Mouse (Mus musculus) midbrain, embryonic 16.5 days (tissue): ENCODE measurements at regions not wholly inside any gene's neighbourhood (a gene's known extent, or its start where the extent isn't known, plus 50 kb on each side); places are given as distances from the start of the nearest gene placed in this dataset.

Source experiments
- ATAC-seq: fragments of 200-750 bp; cut with Nextera tagmentation; 2 replicates; pipeline ENCODE4 v1.8.0; 2017; ENCODE audit warnings: moderate TSS enrichment
- H3K27ac ChIP-seq: fragments of 300-500 bp; sonication (generic); 2 replicates; pipeline ENCODE4 v1.5.1; 2014; ENCODE audit warnings: mild to moderate bottlenecking, low read length, mixed read lengths
- H3K27me3 ChIP-seq: fragments of 300-500 bp; sonication (generic); 2 replicates; pipeline ENCODE4 v1.6.1; 2014; ENCODE audit warnings: low read depth, low read length, mixed read lengths; ENCODE audit not compliant: control insufficient read depth, insufficient read depth
- H3K36me3 ChIP-seq: fragments of 300-500 bp; sonication (generic); 2 replicates; pipeline ENCODE4 v1.6.1; 2014; ENCODE audit warnings: mild to moderate bottlenecking, low read length, moderate library complexity, mixed read lengths; ENCODE audit not compliant: control insufficient read depth, insufficient read depth
- H3K4me1 ChIP-seq: fragments of 300-500 bp; sonication (generic); 2 replicates; pipeline ENCODE4 v1.6.1; 2014; ENCODE audit warnings: mild to moderate bottlenecking, low read length, mixed read lengths; ENCODE audit not compliant: control insufficient read depth, insufficient read depth
- H3K4me2 ChIP-seq: fragments of 300-500 bp; sonication (generic); 2 replicates; pipeline ENCODE4 v1.6.1; 2014; ENCODE audit warnings: mild to moderate bottlenecking, low read length, mixed read lengths
- H3K4me3 ChIP-seq: fragments of 300-500 bp; sonication (generic); 2 replicates; pipeline ENCODE4 v1.5.1; 2014; ENCODE audit warnings: low read depth, mild to moderate bottlenecking, low read length, moderate library complexity, mixed read lengths
- H3K9ac ChIP-seq: fragments of 300-500 bp; sonication (generic); 2 replicates; pipeline ENCODE4 v1.6.1; 2014; ENCODE audit warnings: low read depth, low read length, mixed read lengths
- H3K9me3 ChIP-seq: fragments of 300-500 bp; sonication (generic); replicated peaks from 2 replicates; pipeline ENCODE4 v1.6.1; 2014; ENCODE audit warnings: mild to moderate bottlenecking, low read length, mixed read lengths; ENCODE audit not compliant: control insufficient read depth, poor library complexity, severe bottlenecking
- WGBS: fragments of 180-500 bp; shearing (Covaris S2); extraction: QIAGEN DNeasy Blood & Tissue Kit; methylation state at CpG from one replicate; pipeline ENCODE4 v1.1.7; 2014; 5-methylcytosine and 5-hydroxymethylcytosine counted together

GRCm38 (mm10) chr4:70160525-70161224 lies 249.6 kb downstream of the Cdk5rap2 start:
- Histone ChIP-seq H3K4me3 (no peak overlapping the region), H3K4me1 (no peaks in the 10 kb centered on the region), H3K27ac (no peak overlapping the region), H3K4me2 (no peak overlapping the region), H3K27me3 (no peaks in the 10 kb centered on the region), H3K36me3 (no peaks in the 10 kb centered on the region), H3K9ac (no peak overlapping the region), H3K9me3 (no peaks in the 10 kb centered on the region)
- no peak for ATAC-seq
- WGBS, result 76% methylated on average over 1 of the region's 1 CpGs

DNA sequence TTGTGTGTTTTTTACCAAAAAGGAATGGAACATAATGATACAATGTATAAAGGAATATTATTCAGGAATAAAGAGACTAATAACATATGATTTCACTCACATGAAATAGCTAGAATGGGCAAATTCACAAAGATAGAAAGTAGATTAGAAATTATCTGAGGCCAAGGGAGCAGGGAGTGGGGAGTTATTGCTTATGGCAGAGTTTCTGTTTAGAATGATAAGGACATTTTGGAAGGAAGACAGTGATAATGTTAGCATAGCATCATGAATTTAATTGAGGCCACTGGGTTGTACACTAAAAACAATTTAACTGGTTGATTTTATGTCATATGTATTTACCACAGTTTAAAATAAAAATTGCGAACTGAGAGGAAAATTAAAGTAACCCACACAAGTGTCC lies 250.2 kb downstream of the Cdk5rap2 start:
- Histone ChIP-seq H3K4me1 (no peaks in the 10 kb centered on the region), H3K4me2 (no peak overlapping the region), H3K27ac (no peak overlapping the region), H3K27me3 (no peaks in the 10 kb centered on the region), H3K9me3 (no peaks in the 10 kb centered on the region), H3K9ac (no peak overlapping the region), H3K36me3 (no peaks in the 10 kb centered on the region), H3K4me3 (no peak overlapping the region)
- 91% methylated on average over 1 of the region's 1 CpGs for WGBS
- no peak for ATAC-seq

DNA sequence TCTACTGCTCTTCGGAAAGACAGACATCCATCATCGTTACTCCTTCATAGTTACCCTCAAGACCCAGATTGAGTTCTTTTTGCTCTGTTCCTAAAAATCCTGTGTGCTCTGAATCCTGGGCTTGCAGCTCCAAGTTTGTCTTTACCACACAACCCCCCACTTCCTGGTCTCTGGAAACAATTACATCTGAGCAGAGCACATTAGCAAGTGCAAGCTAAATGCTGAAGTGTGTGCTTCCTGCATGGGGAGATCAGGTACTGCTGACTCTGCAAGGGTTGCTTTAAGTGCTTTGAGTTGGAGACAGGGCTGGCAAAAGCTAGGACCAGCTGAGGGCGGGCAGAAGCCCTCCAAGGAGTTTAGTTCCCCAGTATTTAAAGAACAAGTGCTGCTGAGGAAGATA lies 257.1 kb downstream of the Cdk5rap2 start:
- H3K36me3 ChIP-seq, result no peaks in the 10 kb centered on the region
- WGBS, result 77% methylated on average over 3 of the region's 3 CpGs
- no peak overlapping the region for H3K9ac ChIP-seq
- no peak overlapping the region for H3K27ac ChIP-seq
- no peaks in the 10 kb centered on the region for H3K4me1 ChIP-seq
- H3K9me3 ChIP-seq, result no peaks in the 10 kb centered on the region
- H3K27me3 ChIP-seq, result no peaks in the 10 kb centered on the region
- ATAC-seq, result no peak
- H3K4me3 ChIP-seq, result no peak overlapping the region
- H3K4me2 ChIP-seq, result no peak overlapping the region

GRCm38 (mm10) chr4:70109011-70109410 lies 301.2 kb downstream of the Cdk5rap2 start:
- Histone ChIP-seq H3K9ac (no peak overlapping the region), H3K36me3 (no peaks in the 10 kb centered on the region), H3K27ac (no peak overlapping the region), H3K4me1 (no peaks in the 10 kb centered on the region), H3K27me3 (no peaks in the 10 kb centered on the region), H3K9me3 (no peaks in the 10 kb centered on the region), H3K4me2 (no peak overlapping the region), H3K4me3 (no peak overlapping the region)
- no peak for ATAC-seq

DNA sequence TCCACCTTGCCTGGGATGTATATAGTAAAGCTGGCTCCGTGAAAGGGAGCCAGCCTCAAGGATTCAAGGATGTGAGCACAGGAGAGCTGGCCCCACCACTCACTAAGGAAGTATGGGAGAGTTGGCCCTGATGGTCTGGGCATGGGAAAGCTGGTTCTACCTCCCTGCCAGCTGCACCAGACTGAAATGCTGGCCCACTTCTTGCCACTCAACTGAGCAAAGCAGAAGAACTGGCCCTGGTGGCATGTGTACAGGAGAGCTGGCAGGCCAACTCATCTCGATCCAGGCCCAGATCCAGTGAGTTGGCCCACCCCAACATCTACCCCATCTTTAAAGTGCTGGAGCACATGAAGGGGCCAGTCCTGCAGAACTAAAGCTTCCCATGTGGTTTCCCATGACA lies 304.5 kb downstream of the Cdk5rap2 start:
- no peak overlapping the region for H3K4me2 ChIP-seq
- no peak overlapping the region for H3K9ac ChIP-seq
- WGBS, result 92% methylated on average over 2 of the region's 2 CpGs
- H3K27me3 ChIP-seq, result no peaks in the 10 kb centered on the region
- ATAC-seq, result no peak
- H3K27ac ChIP-seq, result no peak overlapping the region
- H3K4me3 ChIP-seq, result no peak overlapping the region
- H3K4me1 ChIP-seq, result no peaks in the 10 kb centered on the region
- H3K36me3 ChIP-seq, result no peaks in the 10 kb centered on the region
- H3K9me3 ChIP-seq, result no peaks in the 10 kb centered on the region

DNA sequence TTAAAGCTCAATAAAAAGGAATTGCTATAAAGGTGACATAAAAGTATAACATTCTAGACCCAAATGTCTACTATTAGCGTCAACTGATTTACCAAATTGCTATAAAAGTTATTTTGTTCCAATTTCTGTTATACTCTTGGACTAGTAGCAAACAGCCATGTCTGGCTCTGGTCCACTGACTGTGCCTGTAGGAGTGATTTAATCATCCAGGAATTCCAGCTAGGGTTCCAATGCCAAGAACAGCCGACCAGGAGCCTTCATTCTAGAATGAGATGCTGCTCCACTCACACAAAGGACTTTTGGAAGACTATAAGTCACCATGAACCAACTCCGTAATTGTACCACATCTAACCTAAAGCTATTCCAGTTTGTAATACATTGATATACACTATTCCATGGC lies 312.9 kb downstream of the Cdk5rap2 start:
- no peak for ATAC-seq
- Histone ChIP-seq H3K4me3 (no peak overlapping the region), H3K9ac (no peak overlapping the region), H3K27me3 (no peaks in the 10 kb centered on the region), H3K9me3 (no peaks in the 10 kb centered on the region), H3K36me3 (no peaks in the 10 kb centered on the region), H3K27ac (no peak overlapping the region), H3K4me2 (no peak overlapping the region), H3K4me1 (no peaks in the 10 kb centered on the region)
- WGBS, result 87% methylated on average over 3 of the region's 3 CpGs

DNA sequence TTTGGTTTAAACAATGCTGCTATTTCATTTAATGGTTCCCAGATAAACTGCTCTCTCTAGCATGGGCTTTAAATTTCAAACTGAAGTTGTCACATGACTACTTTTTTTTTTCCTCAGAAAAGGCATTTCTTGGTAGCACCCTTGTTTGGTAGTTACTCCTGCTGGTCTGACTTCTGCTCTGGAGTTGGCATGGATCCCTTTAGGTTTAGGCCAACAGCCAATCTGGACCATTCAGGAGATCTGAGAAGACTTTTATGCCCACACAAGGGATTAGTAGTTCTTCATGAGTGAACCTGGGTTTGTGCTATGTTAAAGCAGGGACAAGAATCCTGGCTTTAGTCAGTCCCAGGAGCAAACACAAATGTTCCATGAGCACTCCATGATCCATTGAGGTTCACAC lies 332.0 kb downstream of the Cdk5rap2 start:
- no peak for ATAC-seq
- no peak overlapping the region for H3K27ac ChIP-seq
- H3K4me3 ChIP-seq, result no peak overlapping the region
- H3K4me2 ChIP-seq, result no peak overlapping the region
- no peaks in the 10 kb centered on the region for H3K36me3 ChIP-seq
- no peaks in the 10 kb centered on the region for H3K4me1 ChIP-seq
- H3K27me3 ChIP-seq, result no peaks in the 10 kb centered on the region
- H3K9me3 ChIP-seq, result no peaks in the 10 kb centered on the region
- no peak overlapping the region for H3K9ac ChIP-seq

- Histone ChIP-seq H3K9ac (no peak overlapping the region), H3K27me3 (no peaks in the 10 kb centered on the region), H3K9me3 (no peaks in the 10 kb centered on the region), H3K4me2 (no peak overlapping the region), H3K36me3 (no peaks in the 10 kb centered on the region), H3K4me3 (no peak overlapping the region), H3K27ac (no peak overlapping the region), H3K4me1 (no peaks in the 10 kb centered on the region)
- 77% methylated on average over 1 of the region's 1 CpGs for WGBS
- no peak for ATAC-seq
Measured at GRCm38 (mm10) chr4:70062516-70062915, 347.7 kb downstream of the Cdk5rap2 start.

- H3K27me3 ChIP-seq, result no peaks in the 10 kb centered on the region
- no peak overlapping the region for H3K4me2 ChIP-seq
- 86% methylated on average over 12 of the region's 12 CpGs for WGBS
- no peak overlapping the region for H3K4me3 ChIP-seq
- no peaks in the 10 kb centered on the region for H3K36me3 ChIP-seq
- no peak overlapping the region for H3K9ac ChIP-seq
- no peak overlapping the region for H3K27ac ChIP-seq
- H3K4me1 ChIP-seq, result no peaks in the 10 kb centered on the region
- no peak for ATAC-seq
- H3K9me3 ChIP-seq, result no peaks in the 10 kb centered on the region
Measured at GRCm38 (mm10) chr4:70058831-70059544, 351.3 kb downstream of the Cdk5rap2 start.
